Mouse (Mus musculus): Measurements from ENCODE around the gene Bach1.

Bach1 gene

GRCm38 (mm10) chr16:87698692-87699305 lies at the start of gene Bach1:
Gene Bach1, plus strand, starts transcription at chr16:87698945.
- DNase-seq (ENCODE audit: low spot score in 2 of 2): peak; percentile 84 to 90

- no peak for DNase-seq (ENCODE audit: low spot score in 2 of 2)
Measured at GRCm38 (mm10) chr16:87652344-87652743, 46.4 kb upstream of the Bach1 start.

GRCm38 (mm10) chr16:87652924-87653323 lies 45.8 kb upstream of the Bach1 start:
- no peak for DNase-seq (ENCODE audit: low spot score in 2 of 2)

- DNase-seq (ENCODE audit: low spot score in 2 of 2): no peak
Measured at GRCm38 (mm10) chr16:87654016-87654575, 44.6 kb upstream of the Bach1 start.

- DNase-seq (ENCODE audit: low spot score in 2 of 2): no peak
Measured at GRCm38 (mm10) chr16:87655005-87655404, 43.7 kb upstream of the Bach1 start.

- no peak for DNase-seq (ENCODE audit: low spot score in 2 of 2)
Measured at GRCm38 (mm10) chr16:87655579-87655978, 43.2 kb upstream of the Bach1 start.

- DNase-seq (ENCODE audit: low spot score in 2 of 2): no peak
Measured at GRCm38 (mm10) chr16:87656771-87657170, 42.0 kb upstream of the Bach1 start.

GRCm38 (mm10) chr16:87657291-87657690 lies 41.5 kb upstream of the Bach1 start:
- no peak for DNase-seq (ENCODE audit: low spot score in 2 of 2)

GRCm38 (mm10) chr16:87661024-87661471 lies 37.7 kb upstream of the Bach1 start:
- peak in 1 of 2 experiments; percentile 22 for DNase-seq (ENCODE audit: low spot score in 2 of 2)

- no peak for DNase-seq (ENCODE audit: low spot score in 2 of 2)
Measured at GRCm38 (mm10) chr16:87661636-87662035, 37.1 kb upstream of the Bach1 start.

- no peak for DNase-seq (ENCODE audit: low spot score in 2 of 2)
Measured at GRCm38 (mm10) chr16:87662528-87662927, 36.2 kb upstream of the Bach1 start.

GRCm38 (mm10) chr16:87663890-87664289 lies 34.9 kb upstream of the Bach1 start:
- no peak for DNase-seq (ENCODE audit: low spot score in 2 of 2)

- DNase-seq (ENCODE audit: low spot score in 2 of 2): no peak
Measured at GRCm38 (mm10) chr16:87665246-87665645, 33.5 kb upstream of the Bach1 start.

GRCm38 (mm10) chr16:87665752-87666619 lies 32.8 kb upstream of the Bach1 start:
- no peak for DNase-seq (ENCODE audit: low spot score in 2 of 2)

- DNase-seq (ENCODE audit: low spot score in 2 of 2): no peak
Measured at GRCm38 (mm10) chr16:87666620-87667004, 32.1 kb upstream of the Bach1 start.

GRCm38 (mm10) chr16:87668002-87668401 lies 30.7 kb upstream of the Bach1 start:
- DNase-seq (ENCODE audit: low spot score in 2 of 2): no peak

GRCm38 (mm10) chr16:87670091-87670820 lies 28.5 kb upstream of the Bach1 start:
- DNase-seq (ENCODE audit: low spot score in 2 of 2): no peak

- DNase-seq (ENCODE audit: low spot score in 2 of 2): no peak
Measured at GRCm38 (mm10) chr16:87670821-87671165, 28.0 kb upstream of the Bach1 start.

- no peak for DNase-seq (ENCODE audit: low spot score in 2 of 2)
Measured at GRCm38 (mm10) chr16:87671336-87671735, 27.4 kb upstream of the Bach1 start.

- no peak for DNase-seq (ENCODE audit: low spot score in 2 of 2)
Measured at GRCm38 (mm10) chr16:87673155-87673554, 25.6 kb upstream of the Bach1 start.

GRCm38 (mm10) chr16:87676182-87676581 lies 22.6 kb upstream of the Bach1 start:
- DNase-seq (ENCODE audit: low spot score in 2 of 2): no peak

GRCm38 (mm10) chr16:87678667-87679066 lies 20.1 kb upstream of the Bach1 start:
- no peak for DNase-seq (ENCODE audit: low spot score in 2 of 2)
